Mouse (Mus musculus): ENCODE measurements at regions not wholly inside any gene's neighbourhood (a gene's known extent, or its start where the extent isn't known, plus 50 kb on each side); places are given as distances from the start of the nearest gene placed in this dataset.
"Not testable (repeated sequence)": the region's sequence is repeated elsewhere in the genome, so short reads cannot be mapped to it uniquely, and the experiment has no call there.

GRCm38 (mm10) chr5:134046086-134046485 lies 53.4 kb upstream of the Castor2 start:
- no peak for DNase-seq

- not testable (repeated sequence) for DNase-seq
These were observed 56.6 kb upstream of the Castor2 start for GRCm38 (mm10) chr5:134042938-134043337.

GRCm38 (mm10) chr5:134027316-134027966 lies 72.1 kb upstream of the Castor2 start:
- peak; percentile 30 for DNase-seq

DNA sequence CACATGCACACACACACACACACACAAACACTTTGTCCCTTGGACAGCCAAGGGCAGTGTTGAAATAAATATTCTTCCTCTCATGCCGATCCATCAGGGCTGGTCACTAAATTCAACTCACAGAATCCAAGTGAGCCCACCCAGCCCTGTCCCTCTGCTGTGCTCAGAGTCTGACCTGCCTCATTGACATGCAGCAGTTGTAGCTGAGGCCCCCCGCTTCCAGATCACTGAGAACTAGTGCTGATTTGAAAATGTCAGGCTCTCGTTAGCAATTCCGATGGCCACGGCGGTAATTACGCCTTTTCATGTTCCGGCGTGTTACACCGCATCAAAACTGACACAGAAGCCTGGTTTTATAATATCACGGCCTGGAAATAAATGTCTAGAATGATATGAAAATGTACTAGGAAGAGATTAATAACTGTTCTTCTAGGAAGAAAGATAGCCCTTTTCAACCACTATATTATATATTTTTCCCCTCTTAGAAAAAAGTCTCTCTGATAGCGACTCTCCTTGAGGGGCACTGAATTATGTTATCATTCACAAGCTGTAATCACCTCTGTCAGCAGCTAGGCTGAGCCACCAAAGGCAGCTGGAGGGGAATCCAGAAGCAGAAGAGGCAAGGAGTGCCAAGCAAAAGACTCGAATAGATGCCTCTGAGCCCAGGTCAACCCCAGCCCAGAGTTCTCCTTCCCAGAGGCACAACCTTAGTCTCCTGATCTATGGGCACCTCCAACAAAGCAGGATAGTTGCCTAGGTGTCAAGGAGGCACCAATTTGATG lies 79.7 kb upstream of the Castor2 start:
- DNase-seq = no peak

DNA sequence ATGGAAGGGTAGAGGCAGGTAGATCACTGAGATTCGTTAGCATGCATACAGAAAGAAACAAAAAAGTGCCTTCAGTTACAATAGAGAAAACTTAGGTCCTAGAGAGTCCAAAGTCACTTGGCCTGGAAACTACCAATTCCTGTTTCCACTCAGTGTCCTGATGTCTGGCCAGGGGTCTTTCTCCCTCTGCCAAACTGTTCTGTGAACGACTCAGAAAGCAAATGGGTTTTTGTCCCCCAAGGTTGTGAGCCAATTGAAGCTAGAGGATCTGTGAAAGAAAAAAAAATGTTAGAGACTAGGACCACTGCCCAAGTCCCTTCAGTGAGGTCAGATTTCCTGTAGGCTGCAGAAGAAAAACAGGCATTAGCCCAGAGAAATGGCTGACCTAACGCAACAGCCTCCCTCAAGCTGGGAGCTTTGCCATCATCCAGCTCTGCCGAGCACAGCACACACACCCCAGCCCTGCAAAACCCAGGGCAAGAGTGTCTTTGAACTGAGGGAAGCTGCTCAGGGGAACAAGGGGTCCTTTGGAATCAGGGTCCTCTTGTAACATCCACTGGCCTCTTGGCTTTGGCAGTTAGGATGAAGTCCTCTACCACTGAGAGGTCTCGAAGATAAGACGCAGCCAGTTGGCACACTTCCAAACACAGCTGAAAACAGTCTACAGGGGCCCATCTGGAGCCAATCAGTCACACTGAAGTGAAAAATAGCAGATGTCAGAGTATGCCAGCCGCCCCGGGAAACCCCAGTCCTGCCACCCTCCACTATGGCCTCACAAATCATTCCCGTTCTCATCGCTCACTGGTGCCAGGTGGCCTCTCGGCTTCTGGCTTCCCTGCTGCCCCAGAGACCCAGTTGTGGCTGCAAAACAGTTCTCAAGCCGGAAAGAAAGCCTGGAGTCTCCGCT lies 85.0 kb upstream of the Castor2 start:
- peak; percentile 44 for DNase-seq

- no peak for DNase-seq
These were observed 86.3 kb upstream of the Castor2 start for GRCm38 (mm10) chr5:134013206-134013605.

GRCm38 (mm10) chr5:134009843-134010242 lies 89.7 kb upstream of the Castor2 start:
- DNase-seq = no peak

DNA sequence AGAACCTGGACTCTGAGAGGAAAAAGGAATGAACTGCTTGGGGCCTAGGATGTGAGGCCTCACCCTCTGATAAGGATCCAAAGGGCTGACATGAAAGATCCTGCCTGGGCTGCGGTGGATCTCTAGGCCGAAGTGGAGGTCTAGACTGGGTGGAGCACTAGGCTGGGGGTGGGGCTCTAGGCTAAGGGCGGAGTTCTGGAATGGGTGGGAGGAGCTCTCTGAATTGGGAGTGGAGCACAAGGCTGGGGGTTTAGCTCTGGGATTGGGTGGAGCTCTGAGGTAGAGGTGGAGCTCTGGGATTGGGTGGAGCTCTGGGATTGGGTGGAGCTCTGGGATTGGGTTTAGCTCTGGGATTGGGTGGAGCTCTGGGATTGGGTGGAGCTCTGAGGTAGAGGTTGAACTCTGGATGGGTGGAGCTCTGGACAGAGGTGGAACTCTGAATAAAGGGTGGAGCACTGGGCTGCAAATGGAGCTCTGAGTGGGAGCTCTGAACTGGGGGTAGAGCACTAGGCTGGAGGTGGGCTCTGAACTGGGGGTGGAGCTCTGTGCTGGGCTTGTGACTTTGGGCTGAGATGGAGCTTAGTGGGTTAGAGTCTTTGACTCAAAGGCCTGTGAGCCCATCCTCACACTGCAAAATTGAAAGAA lies 92.3 kb upstream of the Castor2 start:
- DNase-seq = no peak

GRCm38 (mm10) chr5:134006470-134007126 lies 92.9 kb upstream of the Castor2 start:
- DNase-seq = peak; percentile 80

DNA sequence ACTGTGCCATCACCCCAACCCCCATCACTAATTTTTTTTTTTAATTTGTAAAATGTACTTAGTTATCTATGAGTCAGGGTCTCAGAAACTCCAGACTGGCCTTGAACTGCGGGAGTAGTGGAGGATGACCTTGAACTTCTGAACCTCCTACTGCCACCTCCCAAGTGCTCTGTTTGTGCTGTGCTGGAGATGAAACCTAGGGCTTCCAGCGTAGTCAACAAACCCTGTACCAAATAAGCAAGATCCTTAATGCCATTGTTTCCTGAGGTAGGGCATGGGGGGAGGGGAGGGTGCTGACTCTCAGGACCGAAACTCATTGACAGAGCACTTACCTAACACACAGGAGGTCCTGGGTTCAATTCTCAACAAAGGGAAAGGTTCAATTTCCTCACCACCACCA lies 93.5 kb upstream of the Castor2 start:
- DNase-seq = no peak

- no peak for DNase-seq
These were observed 99.4 kb upstream of the Castor2 start for GRCm38 (mm10) chr5:134000100-134000499.

- DNase-seq = no peak
These were observed 99.8 kb upstream of the Castor2 start for GRCm38 (mm10) chr5:133999698-134000097.

- DNase-seq = no peak
These were observed 107.5 kb upstream of the Castor2 start for GRCm38 (mm10) chr5:133991994-133992393.

GRCm38 (mm10) chr5:133991556-133991955 lies 108.0 kb upstream of the Castor2 start:
- DNase-seq = no peak

DNA sequence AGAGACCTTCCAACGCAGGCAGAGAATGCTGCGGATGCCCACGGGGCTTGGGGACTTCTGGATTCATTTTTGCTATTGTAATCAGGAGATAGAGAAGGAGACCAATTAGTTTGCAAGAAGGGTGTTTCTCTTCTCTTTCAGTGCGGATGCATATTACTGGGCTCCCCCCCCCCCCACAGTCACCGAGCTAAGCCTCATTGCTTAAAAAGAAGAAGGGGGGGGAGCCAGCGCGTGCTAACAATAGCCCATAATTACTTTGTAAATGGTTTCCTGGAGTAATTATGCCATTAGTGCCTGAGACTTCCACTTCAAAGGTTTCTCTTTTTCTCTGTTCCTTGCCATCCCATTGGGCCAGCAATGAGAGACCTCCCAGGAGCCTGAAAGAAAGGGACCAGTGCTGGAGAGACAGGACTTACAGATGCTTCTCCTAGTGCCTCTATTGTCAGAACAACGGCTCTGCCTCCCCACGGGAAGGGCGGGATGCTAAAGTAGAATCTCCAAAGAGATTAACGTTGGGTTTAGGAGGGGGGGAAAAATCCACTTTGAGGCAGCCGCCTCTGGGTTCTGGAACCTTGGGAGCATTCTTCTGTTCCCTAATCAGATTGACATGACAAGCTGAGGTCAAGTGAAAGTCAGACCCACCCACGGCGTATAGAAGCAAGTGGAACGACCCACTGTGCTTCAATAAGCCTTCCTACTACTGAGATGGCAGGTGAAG lies 116.1 kb upstream of the Castor2 start:
- no peak for DNase-seq

GRCm38 (mm10) chr5:133970421-133970914 lies 129.0 kb upstream of the Castor2 start:
- no peak for DNase-seq

- no peak for DNase-seq
These were observed 136.2 kb upstream of the Castor2 start for GRCm38 (mm10) chr5:133963301-133963700.

GRCm38 (mm10) chr5:133940841-133941240 lies 158.7 kb upstream of the Castor2 start:
- peak; percentile 40 for DNase-seq

DNA sequence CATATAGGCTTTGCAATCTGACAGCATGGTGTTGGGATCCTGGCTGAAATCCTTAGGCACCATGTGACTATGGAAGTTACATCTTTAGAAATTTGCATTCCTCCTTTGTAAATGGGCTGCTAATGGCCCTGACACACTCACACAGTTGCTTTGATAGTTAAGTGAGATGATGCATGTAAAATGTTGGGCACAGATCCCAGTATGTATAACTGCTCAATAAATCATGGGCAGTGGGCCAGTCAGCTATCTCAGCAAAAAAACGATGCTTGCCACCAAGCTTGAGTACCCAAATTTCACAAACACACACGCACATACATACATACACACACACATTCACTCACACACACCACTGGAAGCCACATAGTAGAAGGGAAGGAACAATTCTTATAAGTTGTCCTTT lies 159.5 kb upstream of the Castor2 start:
- no peak for DNase-seq

DNA sequence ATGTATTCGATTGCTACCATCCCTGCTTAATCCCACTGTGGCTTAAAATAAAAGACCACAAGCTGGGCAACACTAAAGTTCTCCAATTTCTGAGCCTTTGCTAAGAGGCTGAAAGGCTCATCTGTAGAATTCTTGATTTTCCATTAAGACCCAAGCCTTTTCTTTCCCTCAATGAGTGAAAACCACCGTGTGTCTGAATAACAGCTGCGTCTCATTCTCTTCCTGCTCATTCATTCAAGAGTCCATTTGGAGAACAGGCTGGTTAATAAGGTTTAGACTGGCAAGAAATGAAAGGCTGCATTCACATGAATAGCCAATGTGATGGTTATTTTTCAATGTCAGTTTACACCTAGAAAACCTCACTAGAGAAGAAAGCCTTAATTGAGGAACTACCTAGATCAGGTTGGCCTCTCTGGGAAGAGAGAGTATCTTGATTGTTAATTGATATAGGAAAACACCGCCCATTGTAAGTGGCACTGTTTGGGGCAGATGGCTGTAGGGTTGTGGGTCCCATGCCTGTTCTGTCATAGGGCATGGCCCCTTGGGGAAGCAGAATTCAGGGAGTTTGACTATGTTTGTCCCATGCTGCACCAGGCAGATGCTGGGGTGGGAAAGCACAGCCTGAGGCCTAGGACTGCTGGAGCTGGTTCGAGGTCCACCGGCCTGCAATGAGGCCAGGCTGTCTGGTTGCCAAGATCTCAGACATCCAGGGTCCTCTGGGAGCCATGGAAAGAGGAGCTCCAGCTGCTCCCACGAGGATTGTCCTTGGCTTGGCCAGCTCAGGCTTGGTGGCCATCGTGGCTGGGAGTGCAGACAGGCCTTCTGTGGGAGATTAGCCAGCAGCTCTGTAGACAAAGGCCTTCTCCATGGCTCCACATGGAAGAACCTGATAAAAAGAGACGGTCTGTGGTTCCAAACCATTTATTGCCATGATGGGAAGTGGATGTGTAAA lies 161.3 kb upstream of the Castor2 start:
- no peak for DNase-seq
